Mouse (Mus musculus) heart, postnatal 0 days (tissue): Measurements from ENCODE around the gene Pitpnm1. TPM values are rescaled to one million over a fixed set of nuclear protein-coding genes. Genes with fewer than 3 reads are reported as not detected.

Experiments used
- ATAC-seq: fragments of 200-750 bp; cut with Nextera tagmentation; 2 replicates; pipeline ENCODE4 v1.8.0; 2017; ENCODE audit warnings: low read depth, moderate number of reproducible peaks, moderate library complexity; ENCODE audit not compliant: insufficient read depth
- DNase-seq: peaks from one replicate; pipeline ENCODE4 v3.0.0-alpha.2; 2016; ENCODE audit warnings: low spot score
- H3K27ac ChIP-seq: fragments of 300-500 bp; sonication (generic); 2 replicates; pipeline ENCODE4 v1.5.1; 2014; ENCODE audit warnings: low read depth, mild to moderate bottlenecking
- H3K27me3 ChIP-seq: fragments of 300-500 bp; sonication (generic); 2 replicates; pipeline ENCODE4 v1.6.1; 2014; ENCODE audit warnings: low read length, mixed read lengths; ENCODE audit not compliant: control insufficient read depth, insufficient read depth
- H3K36me3 ChIP-seq: fragments of 300-500 bp; sonication (generic); replicated peaks from 2 replicates; pipeline ENCODE4 v1.6.1; 2014; ENCODE audit warnings: low read length, mixed read lengths; ENCODE audit not compliant: control insufficient read depth, insufficient read depth
- H3K4me1 ChIP-seq: fragments of 300-500 bp; sonication (generic); 2 replicates; pipeline ENCODE4 v1.6.1; 2014; ENCODE audit warnings: antibody characterized with exemption; ENCODE audit not compliant: control insufficient read depth, insufficient read depth
- H3K4me2 ChIP-seq: fragments of 300-500 bp; sonication (generic); 2 replicates; pipeline ENCODE4 v1.6.1; 2014; ENCODE audit warnings: low read depth, mild to moderate bottlenecking, low read length, moderate library complexity
- H3K4me3 ChIP-seq: fragments of 300-500 bp; sonication (generic); 2 replicates; pipeline ENCODE4 v1.5.1; 2014; ENCODE audit warnings: low read depth, low read length
- H3K9ac ChIP-seq: fragments of 300-500 bp; sonication (generic); replicated peaks from 2 replicates; pipeline ENCODE4 v1.6.1; 2014; ENCODE audit warnings: low read depth, low read length, mixed read lengths
- H3K9me3 ChIP-seq: fragments of 300-500 bp; sonication (generic); replicated peaks from 2 replicates; pipeline ENCODE4 v1.6.1; 2016; ENCODE audit warnings: low read length; ENCODE audit not compliant: control insufficient read depth
- CTCF ChIP-seq: IDR thresholded peaks from 2 replicates; pipeline ENCODE4 v1.5.1; 2016; ENCODE audit warnings: antibody characterized with exemption, control low read depth, low read depth
- EP300 ChIP-seq: IDR thresholded peaks from 2 replicates; pipeline ENCODE4 v1.6.1; 2016; ENCODE audit warnings: antibody characterized with exemption, low read depth
- WGBS: fragments of 180-500 bp; shearing (Covaris S2); extraction: QIAGEN DNeasy Blood & Tissue Kit; methylation state at CpG from one replicate; pipeline ENCODE4 v1.1.7; 2014; 5-methylcytosine and 5-hydroxymethylcytosine counted together
- polyA plus RNA-seq: library from polyadenylated mRNA; unstranded; fragments of >200 nt; fragmentation: Nextera tagmentation; extraction: Ambion mirVana; gene quantifications from 2 replicates; pipeline ENCODE4 v1.2.1, GENCODE M21; 2015
- total RNA-seq: library from RNA; depleted of rRNA; stranded (reverse); fragments of >200 nt; gene quantifications from 2 replicates; pipeline ENCODE4 v1.2.3, GENCODE M21; 2014; ENCODE audit warnings: low replicate concordance

The Pitpnm1 gene
- total and polyA plus RNA-seq, 2 experiments from 2014 or later: 21.9 to 47.3 TPM

DNA sequence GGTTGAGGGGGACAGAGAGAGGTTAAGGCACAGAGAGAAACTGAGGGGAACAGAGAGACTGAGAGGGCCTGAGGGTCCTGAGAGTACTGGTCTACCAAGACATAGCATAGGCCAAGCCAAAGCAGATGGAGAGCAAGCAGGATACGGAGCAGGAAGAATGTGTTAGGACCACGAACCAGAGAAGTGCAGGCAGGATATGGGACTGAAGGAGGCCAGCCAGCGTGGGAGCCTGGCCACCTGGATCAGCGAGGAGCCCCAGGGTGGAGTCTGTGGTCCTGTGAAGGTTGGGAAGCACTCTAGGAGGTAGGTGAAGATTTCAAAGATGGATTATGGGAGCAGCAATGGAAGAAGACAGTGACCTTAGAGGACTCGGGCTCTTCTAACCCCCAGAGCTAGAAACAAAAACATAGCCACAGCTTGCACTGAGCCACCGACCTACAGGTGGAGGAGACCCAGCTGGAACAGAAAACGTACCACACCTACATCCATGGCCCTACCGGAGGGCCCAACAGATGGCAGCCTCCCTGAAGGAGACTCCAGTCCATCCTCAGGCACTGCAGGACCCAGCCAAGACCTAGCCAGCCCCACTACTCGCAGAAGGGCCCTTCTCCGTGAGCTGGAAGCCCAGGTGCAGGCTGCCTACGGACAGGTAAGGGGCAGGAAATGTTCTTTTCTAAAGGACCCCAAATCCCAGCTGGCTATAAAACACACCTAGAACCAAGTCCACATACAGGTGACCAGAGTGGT lies 17.4 kb upstream of the Pitpnm1 start:
- no peaks in the 10 kb centered on the region for H3K4me1 ChIP-seq
- H3K4me2 ChIP-seq: no peak overlapping the region
- 70% methylated on average over 11 of the region's 11 CpGs for WGBS
- H3K9me3 ChIP-seq: no peaks in the 10 kb centered on the region
- H3K27ac ChIP-seq: no peak overlapping the region
- H3K4me3 ChIP-seq: no peak overlapping the region
- ATAC-seq (no peak), DNase-seq (no peak)
- H3K27me3 ChIP-seq: no peaks in the 10 kb centered on the region
- no peaks in the 10 kb centered on the region for H3K36me3 ChIP-seq
- no peak for TF ChIP-seq CTCF
- TF ChIP-seq EP300: no peak
- H3K9ac ChIP-seq: no peak overlapping the region

DNA sequence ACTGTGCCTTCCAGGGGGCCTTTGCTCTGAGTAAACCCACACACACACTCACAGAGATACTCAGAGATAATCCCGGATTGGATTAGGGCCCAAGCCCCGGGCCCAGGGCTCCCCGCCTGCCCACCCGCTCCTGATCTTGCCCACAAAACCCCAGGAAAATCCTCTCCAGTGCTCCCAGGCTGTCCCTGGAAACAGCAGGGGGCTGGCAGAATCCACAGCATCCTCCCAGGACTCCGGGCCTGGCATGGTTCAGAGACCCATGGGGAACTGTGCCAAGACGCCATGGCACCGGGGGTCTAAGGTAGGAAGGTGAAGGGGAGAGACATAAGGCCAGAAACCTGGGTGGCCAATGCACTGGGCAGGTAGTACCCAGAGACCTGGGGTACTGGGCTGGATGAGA lies 16.5 kb upstream of the Pitpnm1 start:
- Histone ChIP-seq H3K4me3 (no peak overlapping the region), H3K36me3 (no peaks in the 10 kb centered on the region), H3K4me1 (no peaks in the 10 kb centered on the region), H3K27me3 (no peaks in the 10 kb centered on the region), H3K9me3 (no peaks in the 10 kb centered on the region), H3K27ac (no peak overlapping the region), H3K9ac (no peak overlapping the region), H3K4me2 (no peak overlapping the region)
- 73% methylated on average over 7 of the region's 7 CpGs for WGBS
- TF ChIP-seq CTCF (no peak), EP300 (no peak)
- DNase-seq (no peak), ATAC-seq (no peak)

DNA sequence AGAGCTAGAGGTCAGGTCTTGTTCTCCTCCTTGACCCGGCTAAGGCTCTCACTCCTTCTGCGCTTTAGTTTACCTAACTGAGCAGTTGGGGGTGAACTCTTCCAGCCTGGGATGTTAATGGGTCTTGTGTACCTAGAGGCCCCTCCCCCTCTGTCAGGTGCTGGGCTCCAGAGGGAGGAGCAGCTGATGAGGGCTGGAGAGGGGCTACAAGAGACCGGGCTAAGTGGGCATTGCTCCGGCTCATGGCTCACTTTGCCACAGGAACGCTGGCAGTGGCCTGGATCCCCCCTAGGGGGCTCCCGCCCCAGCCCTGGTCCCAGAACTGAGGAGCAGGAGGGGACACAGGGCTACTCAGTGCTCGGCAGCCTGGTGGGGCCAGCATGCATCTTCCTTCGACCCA lies 16.0 kb upstream of the Pitpnm1 start:
- no peak overlapping the region for H3K4me2 ChIP-seq
- H3K36me3 ChIP-seq: no peaks in the 10 kb centered on the region
- no peak overlapping the region for H3K9ac ChIP-seq
- no peaks in the 10 kb centered on the region for H3K9me3 ChIP-seq
- TF ChIP-seq EP300 (no peak), CTCF (no peak)
- H3K27me3 ChIP-seq: no peaks in the 10 kb centered on the region
- no peaks in the 10 kb centered on the region for H3K4me1 ChIP-seq
- WGBS: 40% methylated on average over 7 of the region's 8 CpGs
- no peak overlapping the region for H3K27ac ChIP-seq
- DNase-seq: no peak
- no peak overlapping the region for H3K4me3 ChIP-seq
- no peak for ATAC-seq

DNA sequence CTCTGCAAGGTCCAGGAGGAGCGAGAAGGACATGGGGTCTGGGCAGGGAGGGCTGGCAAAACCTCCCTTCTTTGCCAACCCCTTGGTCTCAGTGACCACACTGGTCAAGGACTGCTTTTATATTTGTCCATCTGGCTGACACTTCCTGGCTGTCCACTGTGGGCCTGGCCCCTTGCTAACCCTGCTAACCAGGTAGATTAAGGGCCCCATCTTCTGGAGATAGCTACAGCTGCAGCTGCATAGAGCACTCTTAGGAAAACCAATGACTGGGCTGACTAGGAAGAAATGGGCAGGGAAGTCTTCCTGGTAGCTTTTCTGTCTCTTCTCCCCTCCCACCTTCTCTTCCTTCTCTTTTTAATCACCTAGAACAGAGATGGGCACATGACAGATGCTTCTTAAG lies 14.8 kb upstream of the Pitpnm1 start:
- Histone ChIP-seq H3K27me3 (no peaks in the 10 kb centered on the region), H3K9ac (no peak overlapping the region), H3K36me3 (no peaks in the 10 kb centered on the region), H3K4me3 (no peak overlapping the region), H3K4me1 (no peaks in the 10 kb centered on the region), H3K27ac (no peak overlapping the region), H3K9me3 (no peaks in the 10 kb centered on the region), H3K4me2 (no peak overlapping the region)
- no peak for ATAC-seq
- no peak for DNase-seq
- 100% methylated on average over 1 of the region's 1 CpGs for WGBS
- TF ChIP-seq EP300: no peak
- TF ChIP-seq CTCF: peak; percentile 44

DNA sequence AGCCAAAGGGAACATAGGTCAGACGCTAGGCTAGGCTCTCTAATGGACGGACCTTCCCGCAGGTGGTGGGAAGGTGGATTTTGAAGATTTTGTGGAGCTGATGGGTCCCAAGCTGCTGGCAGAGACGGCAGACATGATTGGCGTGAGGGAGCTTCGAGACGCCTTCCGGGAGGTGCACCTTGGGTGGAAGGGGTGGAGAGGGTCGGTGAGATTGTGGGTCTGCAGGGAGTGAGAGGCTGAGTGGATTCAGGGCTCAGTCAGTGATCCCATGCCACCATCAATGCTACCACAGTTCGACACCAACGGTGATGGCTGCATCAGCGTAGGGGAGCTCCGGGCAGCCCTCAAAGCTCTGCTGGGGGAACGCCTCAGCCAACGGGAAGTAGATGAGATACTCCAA lies 13.6 kb upstream of the Pitpnm1 start:
- Histone ChIP-seq H3K4me2 (no peak overlapping the region), H3K27me3 (no peaks in the 10 kb centered on the region), H3K27ac (no peak overlapping the region), H3K9ac (no peak overlapping the region), H3K4me1 (no peaks in the 10 kb centered on the region), H3K9me3 (no peaks in the 10 kb centered on the region), H3K36me3 (no peaks in the 10 kb centered on the region), H3K4me3 (no peak overlapping the region)
- ATAC-seq: no peak
- TF ChIP-seq CTCF: no peak
- no peak for TF ChIP-seq EP300
- WGBS: 88% methylated on average over 15 of the region's 15 CpGs
- DNase-seq: no peak

DNA sequence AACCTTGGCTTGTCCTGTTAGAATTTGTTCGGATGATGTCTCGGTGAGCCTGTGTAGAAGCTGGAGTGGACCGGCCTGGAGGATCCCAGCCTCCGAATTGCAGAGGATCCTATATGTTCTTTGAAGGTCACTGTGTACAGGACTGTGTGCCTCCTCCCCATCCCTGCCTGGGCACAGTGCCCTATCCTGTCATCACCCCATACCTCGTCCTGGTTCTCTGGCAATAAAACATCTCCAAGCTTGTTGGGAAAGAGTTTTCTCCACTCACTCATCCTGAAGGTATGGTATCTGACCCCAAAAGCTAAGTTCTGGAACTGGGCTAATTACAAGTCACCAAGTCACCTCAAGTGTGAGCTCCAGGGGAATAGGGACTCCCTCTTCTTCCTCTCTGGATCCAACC lies 12.7 kb upstream of the Pitpnm1 start:
- Histone ChIP-seq H3K4me1 (no peaks in the 10 kb centered on the region), H3K9ac (no peak overlapping the region), H3K4me3 (no peak overlapping the region), H3K27ac (no peak overlapping the region), H3K4me2 (no peak overlapping the region), H3K27me3 (no peaks in the 10 kb centered on the region), H3K36me3 (no peaks in the 10 kb centered on the region), H3K9me3 (no peaks in the 10 kb centered on the region)
- DNase-seq: peak; percentile 64
- WGBS: 29% methylated on average over 5 of the region's 5 CpGs
- ATAC-seq: peak; percentile 85
- TF ChIP-seq CTCF (no peak), EP300 (no peak)
